Mouse (Mus musculus) forebrain, postnatal 0 days (tissue): Measurements from ENCODE around the gene Btbd2. TPM values are rescaled to one million over a fixed set of nuclear protein-coding genes. Genes with fewer than 3 reads are reported as not detected.
A peak's percentile ranks its signal among the peaks of the same experiment; 100 is the strongest.
"Not testable (repeated sequence)": the region's sequence is repeated elsewhere in the genome, so short reads cannot be mapped to it uniquely, and the experiment has no call there.

Source experiments
- ATAC-seq: fragments of 200-750 bp; cut with Nextera tagmentation; 2 replicates; pipeline ENCODE4 v1.8.0; 2017; ENCODE audit warnings: mild to moderate bottlenecking, moderate library complexity
- DNase-seq: peaks from one replicate; pipeline ENCODE4 v3.0.0-alpha.2; 2015
- H3K27ac ChIP-seq: fragments of 300-500 bp; sonication (generic); 2 replicates; pipeline ENCODE4 v1.5.1; 2014; ENCODE audit warnings: low read depth, mild to moderate bottlenecking, antibody characterized with exemption, low read length, moderate library complexity, mixed read lengths
- H3K27me3 ChIP-seq: fragments of 300-500 bp; sonication (generic); 2 replicates; pipeline ENCODE4 v1.6.1; 2014; ENCODE audit warnings: mild to moderate bottlenecking, low read length, mixed read lengths; ENCODE audit not compliant: insufficient read depth
- H3K36me3 ChIP-seq: fragments of 300-500 bp; sonication (generic); 2 replicates; pipeline ENCODE4 v1.6.1; 2014; ENCODE audit warnings: mild to moderate bottlenecking, moderate library complexity; ENCODE audit not compliant: insufficient read depth
- H3K4me1 ChIP-seq: fragments of 300-500 bp; sonication (generic); 2 replicates; pipeline ENCODE4 v1.6.1; 2014; ENCODE audit warnings: antibody characterized with exemption; ENCODE audit not compliant: insufficient read depth
- H3K4me2 ChIP-seq: fragments of 300-500 bp; sonication (generic); 2 replicates; pipeline ENCODE4 v1.6.1; 2014; ENCODE audit warnings: low read depth, mild to moderate bottlenecking, moderate library complexity
- H3K4me3 ChIP-seq: fragments of 300-500 bp; sonication (generic); 2 replicates; pipeline ENCODE4 v1.5.1; 2014; ENCODE audit warnings: low read depth, low read length, mixed read lengths
- H3K9ac ChIP-seq: fragments of 300-500 bp; sonication (generic); 2 replicates; pipeline ENCODE4 v1.6.1; 2014; ENCODE audit warnings: mild to moderate bottlenecking
- H3K9me3 ChIP-seq: fragments of 300-500 bp; sonication (generic); 2 replicates; pipeline ENCODE4 v1.6.1; 2016; ENCODE audit warnings: low read length
- CTCF ChIP-seq: sonication (generic); IDR thresholded peaks from 2 replicates; pipeline ENCODE4 v1.5.1; 2016; ENCODE audit warnings: antibody characterized with exemption, control low read depth, low read depth
- WGBS: fragments of 180-500 bp; shearing (Covaris S2); extraction: QIAGEN DNeasy Blood & Tissue Kit; methylation state at CpG from one replicate; pipeline ENCODE4 v1.1.7; 2014; 5-methylcytosine and 5-hydroxymethylcytosine counted together
- polyA plus RNA-seq: library from polyadenylated mRNA; unstranded; fragments of >200 nt; fragmentation: Nextera tagmentation; extraction: Ambion mirVana; gene quantifications from 2 replicates; pipeline ENCODE4 v1.2.1, GENCODE M21; 2015
- total RNA-seq: library from RNA; depleted of rRNA; stranded (reverse); fragments of >200 nt; gene quantifications from 2 replicates; pipeline ENCODE4 v1.2.3, GENCODE M21; 2014

The Btbd2 gene
- total and polyA plus RNA-seq, 2 experiments from 2014 or later: 77.6 to 131 TPM

DNA sequence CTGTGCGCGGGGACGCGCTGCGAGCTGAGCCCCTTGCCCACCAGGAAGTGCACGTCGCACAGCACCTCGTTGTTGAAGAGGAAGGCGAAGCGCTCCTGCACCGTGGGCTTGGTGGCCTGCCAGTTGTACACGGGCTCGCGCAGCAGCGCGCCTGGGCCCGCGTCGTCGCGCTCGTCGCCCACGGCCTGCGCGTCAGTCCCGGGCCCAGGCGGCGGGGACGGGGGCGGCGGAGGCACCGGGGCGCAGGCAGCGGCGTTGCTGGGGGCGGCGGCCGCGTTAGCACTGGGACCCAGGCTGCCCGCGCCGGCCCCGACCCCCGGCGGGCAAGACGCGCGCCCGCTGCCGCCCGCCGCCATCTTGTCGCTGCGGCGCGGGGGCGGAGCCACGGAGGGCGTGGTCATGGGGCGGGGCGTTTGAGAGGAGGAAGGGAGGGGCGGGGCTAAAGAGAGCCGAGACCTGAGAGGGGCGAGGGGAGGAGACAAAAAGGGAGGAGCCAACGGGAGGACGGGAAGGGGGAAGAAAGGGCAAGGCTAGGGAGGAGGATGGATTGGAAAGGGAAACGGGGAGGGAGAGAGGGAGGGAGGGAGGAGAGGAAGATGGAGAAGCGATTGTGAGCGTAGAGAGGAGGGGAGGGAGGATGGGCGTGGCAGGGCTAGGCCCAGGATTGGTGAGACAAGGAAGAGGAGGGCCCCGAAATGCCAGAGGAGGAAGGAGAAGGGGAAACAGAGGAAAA, 575 bp downstream of the Btbd2 start:
- Histone ChIP-seq H3K9ac (peak overlapping the region; percentile 88), H3K9me3 (no peaks in the 10 kb centered on the region), H3K27ac (peak overlapping the region; percentile 94), H3K4me1 (peaks cover 9% of the 10 kb centered on the region), H3K36me3 (no peaks in the 10 kb centered on the region), H3K4me3 (peak overlapping the region; percentile 80), H3K4me2 (peak overlapping the region; percentile 88), H3K27me3 (no peaks in the 10 kb centered on the region)
- ATAC-seq (peak; percentile 91), DNase-seq (peak; percentile 98)
- 1% methylated on average over 62 of the region's 72 CpGs for WGBS
- no peak for TF ChIP-seq CTCF

- ATAC-seq (no peak), DNase-seq (no peak)
- Histone ChIP-seq H3K27me3 (no peaks in the 10 kb centered on the region), H3K4me3 (peak overlapping the region; percentile 80), H3K4me2 (peak overlapping the region; percentile 88), H3K9me3 (no peaks in the 10 kb centered on the region), H3K27ac (peak overlapping the region; percentile 94), H3K9ac (peak overlapping the region; percentile 88), H3K4me1 (peaks cover 9% of the 10 kb centered on the region), H3K36me3 (no peaks in the 10 kb centered on the region)
- 4% methylated on average over 12 of the region's 12 CpGs for WGBS
- no peak for TF ChIP-seq CTCF
Measured at GRCm38 (mm10) chr10:80655406-80656129, 1.3 kb downstream of the Btbd2 start.

GRCm38 (mm10) chr10:80654866-80655265, 2.0 kb downstream of the Btbd2 start:
- DNase-seq (no peak), ATAC-seq (no peak)
- H3K27me3 ChIP-seq: no peaks in the 10 kb centered on the region
- H3K9me3 ChIP-seq: no peaks in the 10 kb centered on the region
- WGBS: 83% methylated on average over 6 of the region's 6 CpGs
- no peak for TF ChIP-seq CTCF
- H3K4me1 ChIP-seq: peaks cover 9% of the 10 kb centered on the region
- H3K9ac ChIP-seq: no peak overlapping the region
- H3K4me3 ChIP-seq: no peak overlapping the region
- H3K36me3 ChIP-seq: no peaks in the 10 kb centered on the region
- peak overlapping the region; percentile 88; the same call in 1 of the 2 replicates for H3K4me2 ChIP-seq
- H3K27ac ChIP-seq: no peak overlapping the region

GRCm38 (mm10) chr10:80653156-80653720, 3.6 kb downstream of the Btbd2 start:
- ATAC-seq: no peak
- no peak overlapping the region for H3K9ac ChIP-seq
- DNase-seq: no peak
- TF ChIP-seq CTCF: no peak
- no peak overlapping the region for H3K4me2 ChIP-seq
- H3K27me3 ChIP-seq: no peaks in the 10 kb centered on the region
- no peak overlapping the region for H3K4me3 ChIP-seq
- H3K9me3 ChIP-seq: no peaks in the 10 kb centered on the region
- 93% methylated on average over 6 of the region's 6 CpGs for WGBS
- H3K27ac ChIP-seq: 0 out of 2 replicates have a peak overlapping the region, but pooled peaks have one; percentile 15
- H3K4me1 ChIP-seq: peaks cover 9% of the 10 kb centered on the region
- peaks cover under 1% of the 10 kb centered on the region; the same call in 1 of the 2 replicates for H3K36me3 ChIP-seq

DNA sequence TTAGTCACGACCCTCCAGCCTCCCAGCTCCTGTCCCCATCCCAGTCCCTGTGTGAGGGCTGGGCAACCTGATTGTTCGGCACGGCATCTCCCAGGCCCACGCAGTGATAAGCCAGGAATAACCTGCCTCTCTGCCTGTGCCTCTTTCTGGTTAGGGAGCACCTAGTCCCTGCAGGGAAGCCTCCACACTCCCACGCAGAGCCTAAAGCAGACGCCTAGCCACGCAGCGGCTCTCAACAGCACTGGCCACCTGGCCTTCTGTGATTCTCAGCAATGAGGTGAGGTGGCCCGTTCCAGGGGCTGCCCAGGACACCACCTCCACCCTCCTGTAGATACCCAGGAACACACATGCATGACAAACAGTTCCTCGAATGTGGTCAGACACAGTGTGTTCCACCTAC, 6.5 kb downstream of the Btbd2 start:
- Histone ChIP-seq H3K4me1 (peaks cover 6% of the 10 kb centered on the region), H3K4me3 (no peak overlapping the region), H3K27ac (no peak overlapping the region), H3K4me2 (no peak overlapping the region), H3K27me3 (no peaks in the 10 kb centered on the region), H3K9ac (no peak overlapping the region), H3K36me3 (peaks cover 25% of the 10 kb centered on the region), H3K9me3 (no peaks in the 10 kb centered on the region)
- DNase-seq (no peak), ATAC-seq (no peak)
- 95% methylated on average over 10 of the region's 10 CpGs for WGBS
- no peak for TF ChIP-seq CTCF

DNA sequence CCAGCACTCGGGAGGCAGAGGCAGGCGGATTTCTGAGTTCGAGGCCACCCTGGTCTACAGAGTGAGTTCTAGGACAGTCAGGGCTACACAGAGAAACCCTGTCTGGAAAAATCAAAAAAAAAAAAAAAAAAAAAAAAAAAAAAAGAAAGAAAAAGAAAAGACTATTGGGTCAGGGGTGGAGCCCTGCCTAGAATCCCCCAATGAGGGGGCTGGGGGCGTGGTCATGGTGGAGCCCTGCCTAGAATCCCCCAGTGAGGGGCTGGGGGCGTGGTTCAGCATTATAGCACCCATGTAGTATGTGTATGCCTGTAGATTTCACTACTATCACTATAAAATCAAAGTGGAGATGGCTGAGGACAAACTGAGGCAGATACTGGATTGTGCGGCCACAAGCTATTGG, 7.0 kb downstream of the Btbd2 start:
- not testable (repeated sequence) for H3K27ac ChIP-seq, H3K9me3 ChIP-seq, H3K4me3 ChIP-seq, H3K27me3 ChIP-seq, H3K4me2 ChIP-seq, H3K4me1 ChIP-seq, H3K9ac ChIP-seq, DNase-seq, ATAC-seq
- WGBS: 90% methylated on average over 6 of the region's 6 CpGs
- peaks cover 30% of the 10 kb centered on the region for H3K36me3 ChIP-seq

DNA sequence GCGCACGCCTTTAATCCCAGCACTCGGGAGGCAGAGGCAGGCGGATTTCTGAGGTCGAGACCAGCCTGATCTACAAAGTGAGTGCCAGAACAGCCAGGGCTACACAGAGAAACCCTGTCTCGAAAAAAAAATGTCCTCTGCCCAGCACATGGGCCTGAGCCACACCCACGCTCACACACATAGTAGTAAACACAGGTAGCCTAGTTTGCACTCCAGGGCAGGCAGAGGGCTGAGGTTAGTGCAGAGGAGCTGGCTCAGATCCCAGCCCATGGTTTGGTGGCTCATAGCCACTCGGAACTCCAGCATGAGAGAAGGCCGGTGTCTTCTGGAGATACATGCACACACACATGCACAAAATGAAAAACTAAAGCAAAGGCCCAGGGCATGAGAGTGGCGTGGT, 9.9 kb downstream of the Btbd2 start:
- H3K27ac ChIP-seq: no peak overlapping the region
- H3K36me3 ChIP-seq: peaks cover 57% of the 10 kb centered on the region
- 94% methylated on average over 10 of the region's 10 CpGs for WGBS
- ATAC-seq: no peak
- H3K4me1 ChIP-seq: no peaks in the 10 kb centered on the region
- no peak overlapping the region for H3K4me2 ChIP-seq
- no peaks in the 10 kb centered on the region for H3K27me3 ChIP-seq
- no peak overlapping the region for H3K9ac ChIP-seq
- no peak for DNase-seq
- TF ChIP-seq CTCF: no peak
- H3K9me3 ChIP-seq: no peaks in the 10 kb centered on the region
- no peak overlapping the region for H3K4me3 ChIP-seq
